Mouse (Mus musculus): Measurements from ENCODE around the gene F12. TPM values are rescaled to one million over a fixed set of nuclear protein-coding genes. Genes with fewer than 3 reads are reported as not detected.

The F12 gene
- total and polyA plus RNA-seq, 3 experiments, result not detected

GRCm38 (mm10) chr13:55471156-55471818 lies 44.7 kb upstream of the F12 start (continued):
- TF ChIP-seq MYB (IDR thresholded peaks at IDR 0.05; ENCODE audit: low read depth, low read length), result no peak
- 0 out of 2 replicates have a peak, but pooled peaks have one; percentile 53 for TF ChIP-seq UBTF (IDR thresholded peaks at IDR 0.05; ENCODE audit: borderline replicate concordance, insufficient read depth, low read depth, low read length)
- peak; percentile 92 for TF ChIP-seq ETS1 (IDR thresholded peaks at IDR 0.05; ENCODE audit: low read depth, low read length)
- peak; percentile 74 to 97 (median 94) for TF ChIP-seq CTCF (IDR thresholded peaks at IDR 0.05 in 2 of 3, conservative IDR thresholded peaks at IDR 0.05 in 1 of 3; ENCODE audit: control insufficient read depth in 1 of 3, insufficient read depth in 1 of 3, low read depth in 2 of 3, low read length in 3 of 3, poor library complexity in 1 of 3, severe bottlenecking in 1 of 3)
- no peak for TF ChIP-seq E2F4 (IDR thresholded peaks at IDR 0.05; ENCODE audit: borderline replicate concordance, low read depth, low read length)
- no peak for TF ChIP-seq POLR2A (IDR thresholded peaks at IDR 0.05; ENCODE audit: control insufficient read depth in 1 of 2, insufficient read depth in 1 of 2, low read depth in 1 of 2, low read length in 2 of 2, poor library complexity in 1 of 2)
- peak; percentile 84 for TF ChIP-seq SMC3 (IDR thresholded peaks at IDR 0.05; ENCODE audit: low read depth, low read length)
- no peak for TF ChIP-seq MEF2A (IDR thresholded peaks at IDR 0.05; ENCODE audit: extremely low read depth, insufficient replicate concordance, low read depth, low read length, poor library complexity, severe bottlenecking)
- peak in 1 of 2 experiments; percentile 35; a peak in 1 of 4 replicates for TF ChIP-seq EP300 (IDR thresholded peaks at IDR 0.05; ENCODE audit: low read depth in 1 of 2, low read length in 2 of 2)
- no peak for TF ChIP-seq ZKSCAN1 (IDR thresholded peaks at IDR 0.05; ENCODE audit: low read depth, low read length)
- TF ChIP-seq POLR2AphosphoS5 (IDR thresholded peaks at IDR 0.05; ENCODE audit: borderline replicate concordance, low read depth, low read length), result no peak
- TF ChIP-seq MYC (IDR thresholded peaks at IDR 0.05; ENCODE audit: low read depth, low read length), result peak; percentile 90
- TF ChIP-seq SIN3A (IDR thresholded peaks at IDR 0.05; ENCODE audit: low read length), result peak; percentile 94
- no peak for TF ChIP-seq TAL1 (IDR thresholded peaks at IDR 0.05; ENCODE audit: low read length)
- TF ChIP-seq GATA1 (IDR thresholded peaks at IDR 0.05; ENCODE audit: low read depth, low read length), result no peak
- peak; percentile 65; the same call in 1 of the 2 replicates for TF ChIP-seq BHLHE40 (IDR thresholded peaks at IDR 0.05; ENCODE audit: borderline replicate concordance, low read depth, low read length)
- no peak for TF ChIP-seq CHD1 (IDR thresholded peaks at IDR 0.05; ENCODE audit: low read depth, low read length)
- peak; percentile 48; the same call in 1 of the 2 replicates for TF ChIP-seq NRF1 (IDR thresholded peaks at IDR 0.05; ENCODE audit: insufficient read depth, low read depth, low read length, poor library complexity, severe bottlenecking)
- 0 out of 2 replicates have a peak, but pooled peaks have one; percentile 19 for TF ChIP-seq USF1 (IDR thresholded peaks at IDR 0.05; ENCODE audit: low read depth, low read length)

- H3K27ac ChIP-seq (ENCODE audit: control insufficient read depth, low read depth, low read length), result no peak overlapping the region
- no peaks in the 10 kb centered on the region for H3K9me3 ChIP-seq (replicated peaks; ENCODE audit: insufficient read depth, low read length)
- no peaks in the 10 kb centered on the region for H3K27me3 ChIP-seq (ENCODE audit: control insufficient read depth in 1 of 2, insufficient read depth in 2 of 2, low read length in 2 of 2)
- peaks cover 0 to 4% of the 10 kb centered on the region in 2 experiments; a peak in 2 of 4 replicates for H3K4me1 ChIP-seq (ENCODE audit: control insufficient read depth in 1 of 2, insufficient read depth in 2 of 2, low read length in 2 of 2)
- no peak overlapping the region for H3K9ac ChIP-seq (ENCODE audit: control insufficient read depth, low read depth, low read length, poor library complexity, severe bottlenecking)
- H3K79me2 ChIP-seq (ENCODE audit: control insufficient read depth, insufficient read depth, low read length, poor library complexity), result no peaks in the 10 kb centered on the region; the same call in 1 of the 2 replicates
- no peak for TF ChIP-seq ELF1 (IDR thresholded peaks at IDR 0.05; ENCODE audit: low read depth, low read length)
- TF ChIP-seq POLR2AphosphoS2 (IDR thresholded peaks at IDR 0.05; ENCODE audit: low read length), result 0 out of 2 replicates have a peak, but pooled peaks have one; percentile 6
- 0 out of 4 replicates have a peak, but pooled peaks of 1 of the 2 experiments have one; percentile 8 for TF ChIP-seq POLR2A (IDR thresholded peaks at IDR 0.05; ENCODE audit: control insufficient read depth in 1 of 2, insufficient read depth in 1 of 2, low read depth in 1 of 2, low read length in 2 of 2, poor library complexity in 1 of 2)
- no peak for TF ChIP-seq GABPA (IDR thresholded peaks at IDR 0.05; ENCODE audit: low read depth, low read length)
- no peak for DNase-seq (ENCODE audit: low read depth, low spot score)
- H3K4me3 ChIP-seq (ENCODE audit: control insufficient read depth in 1 of 2, insufficient read depth in 1 of 2, low read depth in 2 of 2, low read length in 2 of 2), result no peak overlapping the region
- no peaks in the 10 kb centered on the region for H3K36me3 ChIP-seq (ENCODE audit: control insufficient read depth in 1 of 2, insufficient read depth in 2 of 2, low read length in 2 of 2)
These were observed 43.8 kb upstream of the F12 start for GRCm38 (mm10) chr13:55470372-55470771.

All from MEL (cell line).